Mouse (Mus musculus) c-Kit-positive CD71-negative TER-119-negative erythroid progenitor cells, embryonic 14.5 days (primary cell): ENCODE results near the gene Skint4.

ENCODE experiments used
- DNase-seq: peaks from one replicate; pipeline ENCODE4 v3.0.0-alpha.2; 2013; ENCODE audit warnings: low read depth

Skint4 gene

GRCm38 (mm10) chr4:112071716-112072115 lies at the start of gene Skint4:
Skint4 (plus strand) TSS chr4:112072016.
- DNase-seq, result no peak
